Mouse (Mus musculus) G1E (cell line): Measurements from ENCODE around the gene Aurkaip1.

Source experiments
- CTCF ChIP-seq: IDR thresholded peaks from 2 replicates; pipeline ENCODE4 v1.5.1; 2012; ENCODE audit warnings: low read depth, low read length, inconsistent platforms, mixed read lengths
- GATA2 ChIP-seq: IDR thresholded peaks from 2 replicates; pipeline ENCODE4 v1.6.1; 2012; ENCODE audit warnings: low read depth, low read length, inconsistent platforms, borderline replicate concordance

GRCm38 (mm10) chr4:155832321-155832720 lies 1.2 kb downstream of the Aurkaip1 start:
- TF ChIP-seq CTCF = no peak
- no peak for TF ChIP-seq GATA2
